Mouse (Mus musculus) pancreas, adult 10 weeks (tissue): ENCODE measurements around the gene Gm14744. TPM values are rescaled to one million over a fixed set of nuclear protein-coding genes. Genes with fewer than 3 reads are reported as not detected.

Experiments
- polyA plus RNA-seq: library from polyadenylated mRNA; stranded (reverse); fragments of 350-450 nt; fragmentation: Illumina TruSeq; extraction: RNeasy Lipid Tissue Mini Kit (QIAGEN cat#74804); gene quantifications from one replicate; pipeline ENCODE4 v1.2.3, GENCODE M21; 2015; ENCODE audit warnings: low read depth, low replicate concordance; ENCODE audit not compliant: insufficient read depth

Gm14744 gene
- polyA plus RNA-seq = not detected

GRCm38 (mm10) chrX:77864458-77864857, at the start of gene Gm14744:
Gene Gm14744 (plus strand): TSS chrX:77864758.

GRCm38 (mm10) chrX:77853523-77853922, 11.0 kb upstream of the Gm14744 start, which contains the start of gene Pbsn:
Gene Pbsn (minus strand): TSS chrX:77853623.

Other genes with a start within 250 kb of the Gm14744 start
- 3.2 TPM for gene Prkx, start 68.5 kb upstream of the Gm14744 start, polyA plus RNA-seq
- not detected for gene Pbsn, start 11.1 kb upstream of the Gm14744 start, polyA plus RNA-seq
- not detected for gene 5430402E10Rik, start 60.3 kb downstream of the Gm14744 start, polyA plus RNA-seq
- gene Obp1a, start 226.6 kb downstream of the Gm14744 start, polyA plus RNA-seq = not detected